Comparison of ENCODE assay signal across 8 mouse cellular contexts in genomic region chr13:53779150-53779549, GRCm38 (mm10).
DNase-seq lines count a peak whose midpoint lies in the region; ATAC-seq and TF ChIP-seq lines count a peak whose summit lies in the region.

No protein-coding gene starts in this region.

- no peaks in the 10 kb centered on the region for H3K9me3 ChIP-seq in midbrain, postnatal 0 days (ENCODE audit: low read length)

- H3K4me1 ChIP-seq in kidney, adult 2 months (ENCODE audit: control insufficient read depth, insufficient read depth, low read length), result no peaks in the 10 kb centered on the region
- no peaks in the 10 kb centered on the region for H3K4me1 ChIP-seq in midbrain, postnatal 0 days (ENCODE audit: insufficient read depth, low read length)

- no peaks in the 10 kb centered on the region for H3K27me3 ChIP-seq in kidney, adult 2 months (replicated peaks; ENCODE audit: control insufficient read depth, insufficient read depth, low read length)
- H3K27me3 ChIP-seq in midbrain, postnatal 0 days (ENCODE audit: insufficient read depth, low read length), result peaks cover 3% of the 10 kb centered on the region; the same call in 1 of the 2 replicates

- peak; percentile 55 for TF ChIP-seq CTCF in kidney, adult 2 months (conservative IDR thresholded peaks at IDR 0.05; ENCODE audit: insufficient read depth, insufficient read length, low read depth, low read length)
- TF ChIP-seq CTCF in brain, embryonic 14.5 days (IDR thresholded peaks at IDR 0.05; ENCODE audit: borderline replicate concordance, extremely low read depth, insufficient read depth, insufficient read length), result peak; percentile 71; the same call in 1 of the 2 replicates
- TF ChIP-seq CTCF in midbrain, postnatal 0 days (IDR thresholded peaks at IDR 0.05), result peak; percentile 91

- no peak overlapping the region for H3K27ac ChIP-seq in kidney, adult 2 months (ENCODE audit: insufficient read depth, low read depth, low read length)
- no peak overlapping the region for H3K27ac ChIP-seq in midbrain, postnatal 0 days (ENCODE audit: low read depth, low read length)

- no peak for ATAC-seq in midbrain, postnatal 0 days (ENCODE audit: low FRiP score)
- no peak for ATAC-seq in CD4-positive, CD25-positive, alpha-beta regulatory T cell, adult 4 months

- H3K4me3 ChIP-seq in kidney, adult 2 months (ENCODE audit: insufficient read depth, low read depth, low read length), result no peak overlapping the region
- no peak overlapping the region for H3K4me3 ChIP-seq in midbrain, postnatal 0 days (ENCODE audit: low read depth, low read length)

- 46% methylated on average over 4 of the region's 4 CpGs for WGBS in kidney, adult 2 months
- WGBS in midbrain, postnatal 0 days, result 43% methylated on average over 4 of the region's 4 CpGs

- TF ChIP-seq POLR2A in kidney, adult 2 months (IDR thresholded peaks at IDR 0.05; ENCODE audit: low read depth, low read length), result no peak
- no peak for TF ChIP-seq POLR2A in brain, embryonic 14.5 days (IDR thresholded peaks at IDR 0.05; ENCODE audit: borderline replicate concordance, extremely low read depth, insufficient read depth, insufficient read length, poor library complexity, severe bottlenecking)

- H3K9ac ChIP-seq in midbrain, postnatal 0 days (replicated peaks; ENCODE audit: low read length, poor library complexity, severe bottlenecking), result no peak overlapping the region

- H3K4me2 ChIP-seq in midbrain, postnatal 0 days (ENCODE audit: low read depth, low read length, poor library complexity, severe bottlenecking), result no peak overlapping the region

- peak; percentile 14 for DNase-seq in kidney, adult 2 months
- no peak for DNase-seq in kidney, adult 11 months
- DNase-seq in ES-CJ7 (ENCODE audit: low read depth, low spot score), result peak; percentile 52
- peak; percentile 77 for DNase-seq in brain, embryonic 14.5 days (ENCODE audit: low read depth)
- DNase-seq in kidney, postnatal 10 days, result peak; percentile 55
- peak; percentile 85 for DNase-seq in midbrain, postnatal 0 days (ENCODE audit: low spot score)
- DNase-seq in gastrocnemius, postnatal 25 days, result no peak

- H3K36me3 ChIP-seq in kidney, adult 2 months (ENCODE audit: control insufficient read depth, insufficient read depth, low read length), result no peaks in the 10 kb centered on the region
- H3K36me3 ChIP-seq in midbrain, postnatal 0 days (ENCODE audit: insufficient read depth, low read length), result no peaks in the 10 kb centered on the region

Comparison
In these comparisons a context has a peak if more than half of its experiments do, and no peak if none do; other contexts are left out.
1. DNase-seq: peak in kidney, adult 2 months (single experiment), ES-CJ7 (single experiment), brain, embryonic 14.5 days (single experiment), kidney, postnatal 10 days (single experiment) and midbrain, postnatal 0 days (single experiment); none in kidney, adult 11 months (single experiment) and gastrocnemius, postnatal 25 days (single experiment).
2. Peak in every context shown above with its lines, with median percentiles within 50 percentile points of each other: CTCF ChIP-seq.